ENCODE assay signal across 20 mouse cellular contexts in genomic region chr6:91703459-91703858, GRCm38 (mm10).
"Had no signal": no experiment of that assay in that cellular context is flagged by ENCODE, and none has a peak within 500 bp of the region (broad histone marks: within the 10 kb centered on the region; RNA-seq: fewer than 3 reads in every experiment).

No protein-coding gene starts in this region.

- H3K9me3 ChIP-seq: heart, embryonic 10.5 days; heart, embryonic 12.5 days; hindbrain, embryonic 10.5 days; hindbrain, embryonic 12.5 days; intestine, embryonic 15.5 days; limb, embryonic 10.5 days; limb, embryonic 12.5 days; liver, embryonic 12.5 days had no signal

- H3K27ac ChIP-seq: heart, embryonic 10.5 days; hindbrain, embryonic 10.5 days; hindbrain, embryonic 12.5 days; hindbrain, embryonic 14.5 days; intestine, embryonic 15.5 days; layer of hippocampus, adult 2 months; left cerebral cortex, adult 2 months; limb, embryonic 10.5 days; limb, embryonic 12.5 days; liver, embryonic 12.5 days had no signal

- H3K4me3 ChIP-seq: heart, embryonic 10.5 days; heart, embryonic 12.5 days; hindbrain, embryonic 10.5 days; hindbrain, embryonic 12.5 days; intestine, embryonic 15.5 days; layer of hippocampus, adult 2 months; left cerebral cortex, adult 2 months; limb, embryonic 10.5 days; limb, embryonic 12.5 days; liver, embryonic 12.5 days had no signal

- H3K27me3 ChIP-seq: heart, embryonic 12.5 days; hindbrain, embryonic 12.5 days; intestine, embryonic 15.5 days; limb, embryonic 12.5 days; liver, embryonic 12.5 days had no signal

- DNase-seq: gastrocnemius, postnatal 14 days; heart, adult 18-20 months; heart, postnatal 10 days; heart, postnatal 4 days; kidney, adult 18-20 months; kidney, adult 8-10 months; kidney, postnatal 10 days; kidney, postnatal 25 days; kidney, postnatal 4 days had no signal

- H3K9ac ChIP-seq: heart, embryonic 12.5 days; hindbrain, embryonic 12.5 days; hindbrain, embryonic 14.5 days; intestine, embryonic 15.5 days; limb, embryonic 12.5 days; liver, embryonic 12.5 days had no signal
